Mouse (Mus musculus) stomach, postnatal 0 days (tissue): ENCODE data around the gene Il23r. TPM values are rescaled to one million over a fixed set of nuclear protein-coding genes. Genes with fewer than 3 reads are reported as not detected.

Experiments used
- ATAC-seq: fragments of 200-750 bp; cut with Nextera tagmentation; 2 replicates; pipeline ENCODE4 v1.8.0; 2017; ENCODE audit not compliant: low FRiP score, low TSS enrichment
- DNase-seq: peaks from one replicate; pipeline ENCODE4 v3.0.0-alpha.2; 2016; ENCODE audit warnings: low spot score
- H3K27ac ChIP-seq: fragments of 300-500 bp; sonication (generic); replicated peaks from 2 replicates; pipeline ENCODE4 v1.5.1; 2014; ENCODE audit warnings: mild to moderate bottlenecking, control low read depth
- H3K27me3 ChIP-seq: fragments of 300-500 bp; sonication (generic); 2 replicates; pipeline ENCODE4 v1.6.1; 2014; ENCODE audit warnings: low read length; ENCODE audit not compliant: control insufficient read depth, insufficient read depth
- H3K36me3 ChIP-seq: fragments of 300-500 bp; sonication (generic); 2 replicates; pipeline ENCODE4 v1.6.1; 2014; ENCODE audit warnings: low read length, mixed read lengths; ENCODE audit not compliant: control insufficient read depth, insufficient read depth
- H3K4me1 ChIP-seq: fragments of 300-500 bp; sonication (generic); replicated peaks from 2 replicates; pipeline ENCODE4 v1.6.1; 2014; ENCODE audit warnings: antibody characterized with exemption; ENCODE audit not compliant: control insufficient read depth, insufficient read depth
- H3K4me2 ChIP-seq: fragments of 300-500 bp; sonication (generic); replicated peaks from 2 replicates; pipeline ENCODE4 v1.6.1; 2014; ENCODE audit warnings: low read depth, mild to moderate bottlenecking, control low read depth, moderate library complexity
- H3K4me3 ChIP-seq: fragments of 300-500 bp; sonication (generic); 2 replicates; pipeline ENCODE4 v1.5.1; 2014; ENCODE audit warnings: low read depth, low read length, control low read depth
- H3K9ac ChIP-seq: fragments of 300-500 bp; sonication (generic); 2 replicates; pipeline ENCODE4 v1.6.1; 2014; ENCODE audit warnings: mild to moderate bottlenecking, low read length, control low read depth, mixed read lengths
- H3K9me3 ChIP-seq: fragments of 300-500 bp; sonication (generic); 2 replicates; pipeline ENCODE4 v1.6.1; 2016; ENCODE audit warnings: low read length; ENCODE audit not compliant: control insufficient read depth
- CTCF ChIP-seq: IDR thresholded peaks from 2 replicates; pipeline ENCODE4 v1.5.1; 2016; ENCODE audit warnings: antibody characterized with exemption, low read depth, mild to moderate bottlenecking, moderate library complexity
- EP300 ChIP-seq: optimal IDR thresholded peaks from 2 replicates; pipeline ENCODE3; 2016; ENCODE audit warnings: antibody characterized with exemption
- WGBS: fragments of 180-500 bp; shearing (Covaris S2); extraction: QIAGEN DNeasy Blood & Tissue Kit; methylation state at CpG from one replicate; pipeline ENCODE4 v1.1.7; 2014; 5-methylcytosine and 5-hydroxymethylcytosine counted together
- polyA plus RNA-seq: library from polyadenylated mRNA; unstranded; fragments of >200 nt; fragmentation: Nextera tagmentation; extraction: Ambion mirVana; gene quantifications from 2 replicates; pipeline ENCODE4 v1.2.1, GENCODE M21; 2015

The Il23r gene
- polyA plus RNA-seq, 1 experiment from 2014 or later = 0.04 TPM

DNA sequence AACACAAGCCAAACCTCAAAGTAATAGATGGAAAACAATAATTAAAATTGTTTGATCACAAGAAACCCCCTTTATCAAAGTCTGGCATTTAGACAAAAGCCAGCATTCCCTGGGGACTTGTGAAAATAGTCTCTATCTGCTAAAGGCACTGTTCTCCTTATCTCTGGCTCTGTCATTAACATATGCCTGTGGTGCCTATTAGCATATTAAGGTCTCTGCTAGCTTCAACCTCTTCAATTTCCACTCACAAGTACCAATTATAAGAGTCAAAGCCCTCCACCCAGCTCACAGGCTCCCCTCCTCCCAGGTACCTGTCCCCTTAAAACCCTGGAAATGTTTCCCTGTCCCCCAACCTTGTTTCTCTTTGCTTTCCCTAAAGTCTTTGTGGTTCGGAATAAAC is 20.4 kb downstream of the Il23r start:
- Histone ChIP-seq H3K9me3 (no peaks in the 10 kb centered on the region), H3K4me3 (no peak overlapping the region), H3K4me1 (no peaks in the 10 kb centered on the region), H3K36me3 (no peaks in the 10 kb centered on the region), H3K4me2 (no peak overlapping the region), H3K27ac (no peak overlapping the region), H3K27me3 (no peaks in the 10 kb centered on the region), H3K9ac (no peak overlapping the region)
- WGBS = 24% methylated on average over 1 of the region's 1 CpGs
- ATAC-seq = no peak
- no peak for DNase-seq
- TF ChIP-seq EP300 (no peak), CTCF (no peak)

DNA sequence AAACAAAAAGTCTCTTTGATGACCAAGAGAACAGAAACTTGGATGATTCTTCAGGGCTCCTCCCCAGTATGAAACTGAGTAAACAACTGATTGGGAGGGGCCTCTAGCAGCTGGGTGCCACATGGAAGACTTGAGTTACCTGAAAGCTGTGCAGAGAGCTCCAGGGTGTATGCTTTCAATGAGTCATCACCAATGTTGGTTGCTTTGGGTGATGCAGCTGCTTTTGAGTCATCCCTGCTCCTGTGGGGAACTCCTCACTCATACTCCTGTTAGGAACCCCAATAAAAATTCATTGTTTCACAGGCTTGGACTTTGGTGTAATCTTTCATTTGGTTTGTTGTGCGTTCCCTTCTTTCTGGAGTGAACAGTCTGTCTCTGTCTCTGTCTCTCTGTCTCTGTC is 32.2 kb downstream of the Il23r start:
- Histone ChIP-seq H3K27ac (no peak overlapping the region), H3K27me3 (no peaks in the 10 kb centered on the region), H3K9ac (no peak overlapping the region), H3K4me3 (no peak overlapping the region), H3K4me1 (no peaks in the 10 kb centered on the region), H3K36me3 (no peaks in the 10 kb centered on the region), H3K9me3 (no peaks in the 10 kb centered on the region), H3K4me2 (no peak overlapping the region)
- ATAC-seq (peak; percentile 68), DNase-seq (no peak)
- no peak for TF ChIP-seq EP300
- no peak for TF ChIP-seq CTCF
- 95% methylated on average over 1 of the region's 1 CpGs for whole genome bisulfite sequencing

DNA sequence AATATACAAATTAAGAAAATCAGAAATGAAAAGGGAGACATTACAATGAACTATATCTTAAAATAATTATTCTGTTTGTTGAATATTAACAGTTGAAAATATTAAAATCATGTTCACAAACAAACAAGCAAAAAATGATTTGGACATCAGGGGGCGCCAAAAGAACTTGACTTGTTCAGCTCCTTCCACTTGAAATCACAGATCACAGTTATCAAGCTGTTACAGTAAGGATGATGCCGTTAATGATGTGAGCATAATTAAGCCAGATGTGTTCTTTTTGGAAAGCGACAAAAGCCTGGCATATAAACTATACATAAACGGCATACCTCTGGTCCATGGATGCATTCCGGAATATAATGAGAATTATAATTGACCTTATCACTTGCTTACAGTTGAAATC is 40.3 kb downstream of the Il23r start:
- no peak overlapping the region for H3K4me3 ChIP-seq
- 47% methylated on average over 5 of the region's 5 CpGs for WGBS
- no peak overlapping the region for H3K27ac ChIP-seq
- H3K27me3 ChIP-seq = no peaks in the 10 kb centered on the region
- ATAC-seq (no peak), DNase-seq (no peak)
- H3K9ac ChIP-seq = no peak overlapping the region
- no peaks in the 10 kb centered on the region for H3K4me1 ChIP-seq
- TF ChIP-seq EP300 (no peak), CTCF (peak; percentile 61)
- no peaks in the 10 kb centered on the region for H3K36me3 ChIP-seq
- H3K9me3 ChIP-seq = no peaks in the 10 kb centered on the region
- H3K4me2 ChIP-seq = no peak overlapping the region

DNA sequence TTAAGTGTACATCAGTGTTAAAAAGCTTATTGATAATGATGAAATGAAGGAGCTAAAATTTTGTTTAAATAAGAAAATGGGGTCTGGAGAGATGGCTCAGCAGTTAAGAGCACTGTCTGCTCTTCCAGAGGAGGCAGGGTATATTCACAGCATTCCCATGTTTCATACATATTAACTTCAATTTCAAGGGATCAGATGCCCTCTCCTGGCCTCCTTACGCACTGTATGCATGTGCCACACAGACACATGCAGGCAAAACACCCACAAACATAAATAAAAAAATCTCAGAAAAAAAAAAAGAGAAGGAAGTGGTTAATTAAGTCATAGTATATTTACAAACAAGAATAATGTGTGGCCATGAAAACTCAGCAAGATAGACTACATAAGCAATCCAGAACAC is 45.8 kb downstream of the Il23r start:
- Histone ChIP-seq H3K9ac (no peak overlapping the region), H3K27me3 (no peaks in the 10 kb centered on the region), H3K36me3 (no peaks in the 10 kb centered on the region), H3K4me2 (no peak overlapping the region), H3K9me3 (no peaks in the 10 kb centered on the region), H3K27ac (no peak overlapping the region), H3K4me3 (no peak overlapping the region), H3K4me1 (no peaks in the 10 kb centered on the region)
- TF ChIP-seq EP300 = no peak
- TF ChIP-seq CTCF = peak; percentile 38; the same call in 1 of the 2 replicates
- ATAC-seq (no peak), DNase-seq (no peak)
- WGBS = 63% methylated on average over 1 of the region's 1 CpGs

DNA sequence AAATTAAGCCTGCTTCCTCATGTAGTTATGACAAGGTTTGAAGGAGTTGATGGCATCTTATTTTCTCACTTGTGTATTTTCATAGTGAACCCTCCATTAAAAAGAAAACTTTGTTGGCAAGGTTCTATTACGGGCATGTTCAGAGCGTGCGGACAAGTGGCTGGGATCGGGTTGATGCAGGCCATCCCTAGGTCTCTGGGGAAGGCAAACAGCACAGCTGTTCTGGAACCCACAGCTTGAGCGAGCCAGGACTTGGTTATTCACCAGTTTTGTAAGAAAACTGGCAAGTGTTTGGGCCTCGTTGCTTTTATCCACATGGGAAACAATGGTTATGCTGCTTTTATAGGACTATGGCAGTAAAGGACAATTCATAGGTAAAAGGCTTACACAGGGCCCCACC is 48.5 kb downstream of the Il23r start:
- Histone ChIP-seq H3K9me3 (no peaks in the 10 kb centered on the region), H3K4me2 (no peak overlapping the region), H3K4me1 (no peaks in the 10 kb centered on the region), H3K27me3 (no peaks in the 10 kb centered on the region), H3K36me3 (no peaks in the 10 kb centered on the region), H3K27ac (0 out of 2 replicates have a peak overlapping the region, but pooled peaks have one; percentile 40), H3K9ac (no peak overlapping the region), H3K4me3 (no peak overlapping the region)
- no peak for TF ChIP-seq CTCF
- no peak for TF ChIP-seq EP300
- WGBS = 76% methylated on average over 6 of the region's 6 CpGs
- DNase-seq (no peak), ATAC-seq (no peak)

DNA sequence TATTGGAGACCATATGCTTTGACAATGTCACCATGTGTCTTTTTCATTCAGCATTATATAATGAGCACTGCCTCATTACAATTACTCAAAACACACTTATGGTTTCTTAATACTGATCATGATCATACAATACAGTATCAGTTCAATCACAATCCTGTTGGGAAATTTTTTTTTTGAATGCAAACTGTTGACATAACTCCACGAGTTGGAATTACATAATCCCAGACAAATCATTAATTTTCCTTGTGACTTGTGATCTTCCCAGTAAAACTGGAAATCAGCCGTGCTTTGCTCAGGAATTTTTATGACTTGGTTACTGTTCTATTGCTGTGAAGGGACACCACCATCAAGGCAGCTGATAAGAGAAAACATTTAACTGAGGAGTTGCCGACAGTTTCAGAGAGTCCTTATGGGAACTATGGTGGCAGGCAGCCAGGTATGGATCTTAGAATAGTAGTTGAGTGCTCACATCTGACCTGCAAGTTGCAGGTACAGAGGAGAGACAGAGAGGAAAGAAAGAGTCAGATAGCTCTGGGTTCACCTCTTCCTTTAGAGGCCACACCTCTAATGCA is 53.8 kb downstream of the Il23r start:
- Histone ChIP-seq H3K9me3 (no peaks in the 10 kb centered on the region), H3K4me2 (no peak overlapping the region), H3K27ac (0 out of 2 replicates have a peak overlapping the region, but pooled peaks have one; percentile 18), H3K27me3 (no peaks in the 10 kb centered on the region), H3K4me1 (no peaks in the 10 kb centered on the region), H3K9ac (no peak overlapping the region), H3K36me3 (no peaks in the 10 kb centered on the region), H3K4me3 (no peak overlapping the region)
- DNase-seq = no peak
- ATAC-seq = no peak
- 35% methylated on average over 3 of the region's 3 CpGs for WGBS
- TF ChIP-seq EP300 (no peak), CTCF (no peak)
